Mouse (Mus musculus): ENCODE results near the gene Ugt1a6b.
"Not testable (repeated sequence)": the region's sequence is repeated elsewhere in the genome, so short reads cannot be mapped to it uniquely, and the experiment has no call there.

DNA sequence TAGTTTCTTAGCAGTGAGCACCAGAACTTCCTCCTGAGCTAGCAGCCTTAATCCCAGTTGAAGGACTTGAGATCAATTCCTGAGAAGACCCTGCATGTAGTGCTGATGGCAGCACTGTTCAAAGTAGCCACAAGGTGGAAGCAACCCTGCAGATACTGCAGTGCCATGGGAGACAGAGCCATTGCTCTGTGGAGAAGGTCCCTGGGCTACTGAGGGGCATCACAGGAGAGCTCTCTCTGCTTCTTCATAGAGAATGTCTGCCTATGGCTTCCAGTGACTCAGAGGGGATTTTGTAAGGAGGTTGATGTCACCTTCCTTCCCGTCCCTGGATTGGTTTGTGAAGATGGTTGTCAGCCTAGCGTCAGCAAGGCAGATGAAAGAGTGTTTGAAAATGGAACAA, 47.1 kb downstream of the Ugt1a6b start:
- not testable (repeated sequence) for TF ChIP-seq GATA1, TAL1 (IDR thresholded peaks at IDR 0.05; ENCODE audit: low read length)

Data from erythroblast, embryonic 14.5 days (primary cell).